In genomic region chr11:107310338-107311121, GRCm38 (mm10) we compare ENCODE assay signal across 10 mouse cellular contexts.
A peak's percentile ranks its signal among the peaks of the same experiment; 100 is the strongest.
DNase-seq lines count a peak whose midpoint lies in the region; ATAC-seq and TF ChIP-seq lines count a peak whose summit lies in the region.
"Had no signal": no experiment of that assay in that cellular context is flagged by ENCODE, and none has a peak within 500 bp of the region (broad histone marks: within the 10 kb centered on the region; RNA-seq: fewer than 3 reads in every experiment).

No protein-coding gene starts in this region.

- H3K4me3 ChIP-seq in forebrain, postnatal 0 days (ENCODE audit: low read depth, low read length): no peak overlapping the region
- H3K4me3 ChIP-seq in forebrain, embryonic 14.5 days (ENCODE audit: low read depth, low read length): no peak overlapping the region
- H3K4me3 ChIP-seq: stomach, embryonic 15.5 days had no signal

- H3K4me1 ChIP-seq in forebrain, postnatal 0 days (ENCODE audit: insufficient read depth): no peaks in the 10 kb centered on the region
- no peaks in the 10 kb centered on the region for H3K4me1 ChIP-seq in forebrain, embryonic 14.5 days (ENCODE audit: control insufficient read depth, insufficient read depth, low read length)
- H3K4me1 ChIP-seq: stomach, embryonic 15.5 days had no signal

- no peak for DNase-seq in forebrain, postnatal 0 days
- no peak for DNase-seq in forebrain, embryonic 14.5 days (ENCODE audit: low spot score)
- DNase-seq in kidney, postnatal 10 days: peak; percentile 18
- DNase-seq in kidney, postnatal 14 days: no peak
- DNase-seq in ES-CJ7 (ENCODE audit: low read depth, low spot score): peak; percentile 87
- no peak for DNase-seq in embryo, embryonic 9.5 days (ENCODE audit: extremely low spot score)
- no peak for DNase-seq in testis, postnatal 14 days (ENCODE audit: low spot score)
- DNase-seq: cerebellum, adult 9-10 months had no signal

- peak overlapping the region; percentile 54; the same call in 1 of the 2 replicates for H3K27ac ChIP-seq in forebrain, postnatal 0 days (ENCODE audit: low read depth, low read length)
- H3K27ac ChIP-seq in forebrain, embryonic 14.5 days (ENCODE audit: low read depth, low read length): no peak overlapping the region
- H3K27ac ChIP-seq: stomach, embryonic 15.5 days had no signal

- H3K9me3 ChIP-seq in forebrain, postnatal 0 days (ENCODE audit: low read length): no peaks in the 10 kb centered on the region
- H3K9me3 ChIP-seq in forebrain, embryonic 14.5 days (replicated peaks; ENCODE audit: control insufficient read depth, low read length): no peaks in the 10 kb centered on the region; the same call in 1 of the 2 replicates
- H3K9me3 ChIP-seq: stomach, embryonic 15.5 days had no signal

- WGBS in forebrain, postnatal 0 days: 67% methylated on average over 20 of the region's 20 CpGs
- 85% methylated on average over 20 of the region's 20 CpGs for WGBS in forebrain, embryonic 14.5 days

- no peak overlapping the region for H3K9ac ChIP-seq in forebrain, postnatal 0 days
- H3K9ac ChIP-seq in forebrain, embryonic 14.5 days (ENCODE audit: low read length): no peak overlapping the region
- H3K9ac ChIP-seq: stomach, embryonic 15.5 days had no signal

- 0 out of 2 replicates have a peak, but pooled peaks cover 6% of the 10 kb centered on the region for H3K36me3 ChIP-seq in forebrain, postnatal 0 days (ENCODE audit: insufficient read depth)
- 0 out of 2 replicates have a peak, but pooled peaks cover 3% of the 10 kb centered on the region for H3K36me3 ChIP-seq in forebrain, embryonic 14.5 days (ENCODE audit: control insufficient read depth, insufficient read depth, low read length)
- H3K36me3 ChIP-seq: stomach, embryonic 15.5 days had no signal

- no peaks in the 10 kb centered on the region for H3K27me3 ChIP-seq in forebrain, postnatal 0 days (ENCODE audit: insufficient read depth, low read length)
- H3K27me3 ChIP-seq in forebrain, embryonic 14.5 days (replicated peaks; ENCODE audit: control insufficient read depth, insufficient read depth, low read length): no peaks in the 10 kb centered on the region
- H3K27me3 ChIP-seq: stomach, embryonic 15.5 days had no signal

- no peak for TF ChIP-seq CTCF in forebrain, postnatal 0 days (IDR thresholded peaks at IDR 0.05; ENCODE audit: low read depth)

- peak; percentile 79 for ATAC-seq in forebrain, postnatal 0 days
- no peak for ATAC-seq in forebrain, embryonic 14.5 days
- peak; percentile 31; the same call in 1 of the 2 replicates for ATAC-seq in megakaryocyte progenitor cell, adult 5-6 weeks (replicated peaks; ENCODE audit: poor library complexity)

- no peak overlapping the region for H3K4me2 ChIP-seq in forebrain, postnatal 0 days (ENCODE audit: low read depth)
- H3K4me2 ChIP-seq in forebrain, embryonic 14.5 days (ENCODE audit: low read length): no peak overlapping the region
- H3K4me2 ChIP-seq: stomach, embryonic 15.5 days had no signal

Comparison
In these comparisons a context has a peak if more than half of its experiments do, and no peak if none do; other contexts are left out.
1. DNase-seq: peak in kidney, postnatal 10 days (single experiment) and ES-CJ7 (single experiment); none in forebrain, postnatal 0 days (single experiment), forebrain, embryonic 14.5 days (single experiment), kidney, postnatal 14 days (single experiment), embryo, embryonic 9.5 days (single experiment) and testis, postnatal 14 days (single experiment).